Mouse (Mus musculus) limb, embryonic 15.5 days (tissue): ENCODE measurements around the gene Clec2l. TPM values are rescaled to one million over a fixed set of nuclear protein-coding genes. Genes with fewer than 3 reads are reported as not detected.

ENCODE experiments used
- ATAC-seq: fragments of 200-750 bp; cut with Nextera tagmentation; 2 replicates; pipeline ENCODE4 v1.8.0; 2017; ENCODE audit warnings: low read depth, moderate TSS enrichment; ENCODE audit not compliant: insufficient number of reproducible peaks, low FRiP score, low TSS enrichment
- H3K27ac ChIP-seq: fragments of 300-500 bp; sonication (generic); 2 replicates; pipeline ENCODE4 v1.5.1; 2015; ENCODE audit warnings: moderate library complexity, mild to moderate bottlenecking, inconsistent platforms
- H3K27me3 ChIP-seq: fragments of 300-500 bp; sonication (generic); 2 replicates; pipeline ENCODE4 v1.6.1; 2015; ENCODE audit warnings: inconsistent platforms
- H3K36me3 ChIP-seq: fragments of 300-500 bp; sonication (generic); 2 replicates; pipeline ENCODE4 v1.6.1; 2015; ENCODE audit warnings: inconsistent platforms
- H3K4me1 ChIP-seq: fragments of 300-500 bp; sonication (generic); 2 replicates; pipeline ENCODE4 v1.6.1; 2015; ENCODE audit warnings: inconsistent platforms
- H3K4me2 ChIP-seq: fragments of 300-500 bp; sonication (generic); 2 replicates; pipeline ENCODE4 v1.6.1; 2015; ENCODE audit warnings: mild to moderate bottlenecking, inconsistent platforms
- H3K4me3 ChIP-seq: fragments of 300-500 bp; sonication (generic); 2 replicates; pipeline ENCODE4 v1.5.1; 2015; ENCODE audit warnings: mild to moderate bottlenecking, inconsistent platforms
- H3K9ac ChIP-seq: fragments of 300-500 bp; sonication (generic); 2 replicates; pipeline ENCODE4 v1.6.1; 2015; ENCODE audit warnings: inconsistent platforms
- H3K9me3 ChIP-seq: fragments of 300-500 bp; sonication (generic); 2 replicates; pipeline ENCODE4 v1.6.1; 2016; ENCODE audit warnings: inconsistent platforms
- WGBS: fragments of 180-500 bp; shearing (Covaris S2); methylation state at CpG from one replicate; pipeline ENCODE4 v1.1.7; 2015; 5-methylcytosine and 5-hydroxymethylcytosine counted together
- polyA plus RNA-seq: library from polyadenylated mRNA; unstranded; fragments of >200 nt; fragmentation: Nextera tagmentation; extraction: Ambion mirVana; gene quantifications from 2 replicates; pipeline ENCODE4 v1.2.1, GENCODE M21; 2015

Gene Clec2l
- polyA plus RNA-seq, 1 experiment from 2014 or later: 2.5 TPM

DNA sequence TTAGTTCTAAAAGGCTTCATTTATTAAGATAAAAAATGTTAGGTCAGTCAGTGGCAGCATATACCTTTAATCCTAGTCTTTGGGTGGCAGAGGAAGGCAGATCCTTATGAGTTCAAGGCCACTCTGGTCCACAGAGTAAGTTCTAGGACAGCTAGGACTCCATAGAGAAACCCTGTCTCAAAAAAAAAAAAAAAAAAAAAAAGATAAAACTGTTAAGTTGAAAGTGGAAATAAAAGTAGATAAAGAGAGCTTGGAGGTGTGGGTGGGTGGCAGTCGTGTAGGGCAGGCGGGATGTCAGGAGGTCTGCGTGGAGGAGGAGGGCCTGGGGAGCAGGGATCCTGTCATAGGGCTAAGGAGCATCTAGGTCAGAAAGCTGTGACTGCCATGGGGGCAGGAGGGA is 9.1 kb downstream of the Clec2l start:
- H3K4me2 ChIP-seq: no peak overlapping the region
- no peak overlapping the region for H3K27ac ChIP-seq
- H3K9me3 ChIP-seq: no peaks in the 10 kb centered on the region
- H3K36me3 ChIP-seq: no peaks in the 10 kb centered on the region
- no peak overlapping the region for H3K9ac ChIP-seq
- no peaks in the 10 kb centered on the region for H3K27me3 ChIP-seq
- 86% methylated on average over 3 of the region's 3 CpGs for WGBS
- H3K4me1 ChIP-seq: no peaks in the 10 kb centered on the region
- no peak overlapping the region for H3K4me3 ChIP-seq
- ATAC-seq: no peak

- no peaks in the 10 kb centered on the region for H3K27me3 ChIP-seq
- H3K4me1 ChIP-seq: no peaks in the 10 kb centered on the region
- no peak for ATAC-seq
- no peak overlapping the region for H3K4me3 ChIP-seq
- no peak overlapping the region for H3K27ac ChIP-seq
- H3K9me3 ChIP-seq: no peaks in the 10 kb centered on the region
- WGBS: 82% methylated on average over 6 of the region's 6 CpGs
- H3K4me2 ChIP-seq: no peak overlapping the region
- H3K36me3 ChIP-seq: no peaks in the 10 kb centered on the region
- H3K9ac ChIP-seq: no peak overlapping the region
These were observed 13.3 kb downstream of the Clec2l start for GRCm38 (mm10) chr6:38676217-38676616.

DNA sequence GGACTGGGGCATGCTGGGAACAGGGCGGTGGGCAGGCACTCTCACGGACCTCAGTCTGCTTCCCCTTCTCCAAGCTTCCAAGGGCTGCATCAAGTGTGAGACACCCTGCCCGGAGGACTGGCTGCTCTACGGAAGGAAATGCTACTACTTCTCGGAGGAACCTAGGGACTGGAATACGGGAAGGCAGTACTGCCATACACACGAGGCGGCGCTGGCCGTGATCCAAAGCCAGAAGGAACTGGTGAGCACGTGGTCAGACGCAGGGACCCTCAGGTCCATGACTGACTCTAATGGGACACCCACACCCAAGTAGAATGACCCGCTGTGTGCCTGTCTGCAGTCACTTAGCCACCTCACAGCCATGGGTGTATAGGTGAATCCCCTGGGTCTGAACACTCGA is 13.9 kb downstream of the Clec2l start:
- WGBS: 77% methylated on average over 14 of the region's 14 CpGs
- no peak for ATAC-seq
- no peaks in the 10 kb centered on the region for H3K9me3 ChIP-seq
- no peak overlapping the region for H3K4me3 ChIP-seq
- H3K4me1 ChIP-seq: no peaks in the 10 kb centered on the region
- H3K27me3 ChIP-seq: no peaks in the 10 kb centered on the region
- H3K9ac ChIP-seq: no peak overlapping the region
- no peak overlapping the region for H3K4me2 ChIP-seq
- no peaks in the 10 kb centered on the region for H3K36me3 ChIP-seq
- no peak overlapping the region for H3K27ac ChIP-seq

DNA sequence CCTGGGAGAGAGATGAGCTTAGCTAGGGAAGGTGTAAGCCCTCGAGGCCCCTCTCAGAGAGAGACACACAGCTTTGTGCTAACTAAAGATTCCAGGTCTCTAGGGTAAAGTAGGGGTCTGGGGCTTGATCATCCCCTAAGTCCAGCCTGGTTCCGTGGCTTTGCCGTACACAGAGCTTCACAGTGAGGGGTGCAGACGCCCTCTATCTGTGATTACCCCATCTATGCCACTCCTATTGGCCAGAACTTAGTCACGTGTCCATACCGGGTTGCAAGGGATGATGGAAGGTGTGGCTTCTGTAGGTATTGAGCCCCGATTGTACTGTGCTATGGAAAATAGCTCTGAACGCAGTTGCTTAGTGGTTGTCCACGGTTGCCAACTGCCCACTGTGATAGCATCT is 14.8 kb downstream of the Clec2l start:
- no peak for ATAC-seq
- no peaks in the 10 kb centered on the region for H3K9me3 ChIP-seq
- 69% methylated on average over 9 of the region's 9 CpGs for WGBS

DNA sequence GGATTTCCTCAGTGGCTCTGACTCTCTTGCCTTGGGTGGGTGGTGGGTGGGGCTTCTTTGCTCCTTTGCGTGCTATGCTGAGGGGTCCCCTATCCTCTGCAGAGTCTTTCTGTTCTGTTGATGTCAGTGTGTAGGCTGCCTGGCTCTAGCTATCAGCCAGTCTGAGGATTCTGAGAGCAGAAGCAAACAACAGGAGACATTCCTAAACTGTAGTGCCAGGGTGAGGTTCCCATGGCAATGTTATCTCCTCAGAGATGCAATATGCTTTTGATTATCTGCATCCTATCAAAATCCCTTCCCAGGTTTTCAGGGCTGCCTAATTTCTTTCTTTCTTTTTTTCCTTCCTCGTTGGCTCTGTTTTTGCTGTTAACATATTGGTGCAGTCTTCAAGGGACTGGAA is 19.7 kb downstream of the Clec2l start:
- no peaks in the 10 kb centered on the region for H3K36me3 ChIP-seq
- H3K4me3 ChIP-seq: no peak overlapping the region
- H3K9me3 ChIP-seq: no peaks in the 10 kb centered on the region
- no peak overlapping the region for H3K4me2 ChIP-seq
- no peaks in the 10 kb centered on the region for H3K4me1 ChIP-seq
- 59% methylated on average over 2 of the region's 2 CpGs for WGBS
- no peaks in the 10 kb centered on the region for H3K27me3 ChIP-seq
- H3K27ac ChIP-seq: no peak overlapping the region
- H3K9ac ChIP-seq: no peak overlapping the region
- ATAC-seq: no peak

More for the DNA sequence above, 14.8 kb downstream of the Clec2l start:
- H3K27me3 ChIP-seq: no peaks in the 10 kb centered on the region
- H3K36me3 ChIP-seq: no peaks in the 10 kb centered on the region
- H3K4me2 ChIP-seq: no peak overlapping the region
- H3K27ac ChIP-seq: no peak overlapping the region
- no peaks in the 10 kb centered on the region for H3K4me1 ChIP-seq
- H3K4me3 ChIP-seq: no peak overlapping the region
- no peak overlapping the region for H3K9ac ChIP-seq

DNA sequence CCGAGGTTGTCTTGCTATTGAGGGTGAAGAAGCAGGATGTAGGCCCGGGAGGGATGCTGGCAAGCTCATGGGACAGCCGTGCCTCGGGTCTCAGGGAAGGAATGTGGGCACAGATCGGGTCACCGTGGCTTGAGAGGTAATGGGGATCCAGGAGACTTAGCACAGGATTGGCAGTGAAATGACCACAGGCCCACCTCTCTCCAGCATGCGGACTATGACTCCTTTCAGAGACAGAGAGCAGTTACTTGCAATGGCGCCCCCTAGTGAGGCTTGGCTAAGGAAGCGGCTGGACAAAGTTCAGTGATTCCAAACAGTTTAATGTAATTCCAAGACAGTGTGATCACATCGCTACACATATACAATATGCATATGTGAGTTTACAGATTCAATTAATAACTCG is 24.3 kb downstream of the Clec2l start:
- whole genome bisulfite sequencing: 61% methylated on average over 11 of the region's 11 CpGs

DNA sequence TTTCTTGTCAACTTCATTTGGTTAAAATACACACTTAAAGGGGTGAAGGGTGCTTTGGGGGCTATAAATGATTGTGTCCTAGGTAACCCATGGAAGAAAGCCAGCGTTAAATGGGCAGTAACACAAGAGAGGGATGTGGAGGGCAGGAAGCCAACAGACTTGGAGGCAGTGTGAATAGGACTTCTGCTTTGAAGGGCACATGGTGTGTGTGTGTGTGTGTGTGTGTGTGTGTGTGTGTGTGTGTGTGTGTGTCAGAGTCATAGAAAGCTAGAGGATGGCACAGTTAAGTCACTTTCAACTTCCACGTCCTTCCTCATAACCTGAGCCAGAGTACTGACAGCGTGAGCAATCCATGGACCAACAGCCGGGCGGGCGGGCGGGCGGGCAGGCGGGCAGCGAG is 26.0 kb downstream of the Clec2l start:
- ATAC-seq: no peak

More for the DNA sequence above, 24.3 kb downstream of the Clec2l start:
- Histone ChIP-seq H3K4me2 (no peak overlapping the region), H3K36me3 (no peaks in the 10 kb centered on the region), H3K9ac (no peak overlapping the region), H3K4me3 (no peak overlapping the region), H3K4me1 (peaks cover 4% of the 10 kb centered on the region; the same call in 1 of the 2 replicates), H3K9me3 (no peaks in the 10 kb centered on the region), H3K27me3 (no peaks in the 10 kb centered on the region), H3K27ac (no peak overlapping the region)
- ATAC-seq: no peak

GRCm38 (mm10) chr6:38690615-38691014 is 27.7 kb downstream of the Clec2l start:
- H3K27ac ChIP-seq: no peak overlapping the region
- H3K9ac ChIP-seq: no peak overlapping the region
- 80% methylated on average over 4 of the region's 4 CpGs for WGBS
- H3K36me3 ChIP-seq: peaks cover 12% of the 10 kb centered on the region
- peaks cover 4% of the 10 kb centered on the region; the same call in 1 of the 2 replicates for H3K4me1 ChIP-seq
- no peak overlapping the region for H3K4me2 ChIP-seq
- ATAC-seq: no peak
- H3K27me3 ChIP-seq: no peaks in the 10 kb centered on the region
- no peaks in the 10 kb centered on the region for H3K9me3 ChIP-seq
- no peak overlapping the region for H3K4me3 ChIP-seq

More for the DNA sequence above, 26.0 kb downstream of the Clec2l start:
- no peak overlapping the region for H3K4me3 ChIP-seq
- WGBS: 89% methylated on average over 10 of the region's 10 CpGs
- H3K36me3 ChIP-seq: 0 out of 2 replicates have a peak, but pooled peaks cover 3% of the 10 kb centered on the region
- no peak overlapping the region for H3K27ac ChIP-seq
- no peak overlapping the region for H3K4me2 ChIP-seq
- no peak overlapping the region for H3K9ac ChIP-seq
- H3K4me1 ChIP-seq: peaks cover 4% of the 10 kb centered on the region; the same call in 1 of the 2 replicates
- no peaks in the 10 kb centered on the region for H3K27me3 ChIP-seq
- no peaks in the 10 kb centered on the region for H3K9me3 ChIP-seq

DNA sequence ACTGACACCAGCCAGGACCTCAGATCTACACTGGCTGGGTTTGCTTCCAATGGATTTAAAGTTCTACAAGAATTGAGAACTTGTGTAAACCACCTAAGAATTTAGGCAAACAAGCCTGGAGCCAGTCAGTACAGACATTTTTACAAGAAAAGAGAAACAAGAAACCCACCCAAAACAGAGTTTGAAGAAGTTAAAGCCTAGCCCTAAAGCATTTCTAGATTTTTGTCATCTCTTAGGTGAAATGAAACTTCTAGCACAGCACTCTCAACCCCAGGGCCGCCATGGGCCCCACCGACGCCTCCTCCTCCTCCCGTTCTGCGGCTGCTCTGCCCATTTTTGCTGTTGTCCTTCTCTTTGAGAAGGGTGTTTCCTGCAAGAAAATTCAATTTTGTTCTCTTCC is 28.2 kb downstream of the Clec2l start:
- H3K27ac ChIP-seq: no peak overlapping the region
- H3K4me1 ChIP-seq: peaks cover 4% of the 10 kb centered on the region; the same call in 1 of the 2 replicates
- no peaks in the 10 kb centered on the region for H3K9me3 ChIP-seq
- H3K36me3 ChIP-seq: peaks cover 13% of the 10 kb centered on the region
- no peak for ATAC-seq
- H3K27me3 ChIP-seq: no peaks in the 10 kb centered on the region
- no peak overlapping the region for H3K4me2 ChIP-seq
- 87% methylated on average over 5 of the region's 5 CpGs for whole genome bisulfite sequencing
- H3K9ac ChIP-seq: no peak overlapping the region
- no peak overlapping the region for H3K4me3 ChIP-seq

DNA sequence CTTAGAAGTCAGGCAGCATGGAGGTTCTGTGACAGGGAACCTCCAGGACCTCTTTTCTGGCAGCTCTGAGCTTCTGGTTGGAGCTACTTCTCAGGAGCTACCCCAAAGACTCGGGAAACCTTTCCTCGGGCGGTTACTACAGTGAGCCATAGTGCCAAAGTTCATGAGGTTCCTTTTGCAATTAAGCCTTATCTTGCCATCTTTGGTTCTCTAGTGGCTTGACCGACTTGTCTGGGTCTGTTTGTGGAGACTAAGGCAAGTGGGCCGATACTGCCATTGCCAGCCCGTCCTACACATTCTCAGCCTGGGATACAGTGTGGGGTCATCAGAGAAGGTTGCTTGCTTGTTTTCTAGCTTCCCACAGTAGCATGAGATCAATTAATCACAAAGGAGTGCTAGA is 29.7 kb downstream of the Clec2l start:
- ATAC-seq: no peak
- WGBS: 92% methylated on average over 6 of the region's 6 CpGs
- peaks cover 24% of the 10 kb centered on the region for H3K36me3 ChIP-seq
- peaks cover 4% of the 10 kb centered on the region; the same call in 1 of the 2 replicates for H3K4me1 ChIP-seq
- H3K9me3 ChIP-seq: no peaks in the 10 kb centered on the region
- no peaks in the 10 kb centered on the region for H3K27me3 ChIP-seq
- no peak overlapping the region for H3K4me3 ChIP-seq
- no peak overlapping the region for H3K4me2 ChIP-seq
- H3K9ac ChIP-seq: no peak overlapping the region
- no peak overlapping the region for H3K27ac ChIP-seq

DNA sequence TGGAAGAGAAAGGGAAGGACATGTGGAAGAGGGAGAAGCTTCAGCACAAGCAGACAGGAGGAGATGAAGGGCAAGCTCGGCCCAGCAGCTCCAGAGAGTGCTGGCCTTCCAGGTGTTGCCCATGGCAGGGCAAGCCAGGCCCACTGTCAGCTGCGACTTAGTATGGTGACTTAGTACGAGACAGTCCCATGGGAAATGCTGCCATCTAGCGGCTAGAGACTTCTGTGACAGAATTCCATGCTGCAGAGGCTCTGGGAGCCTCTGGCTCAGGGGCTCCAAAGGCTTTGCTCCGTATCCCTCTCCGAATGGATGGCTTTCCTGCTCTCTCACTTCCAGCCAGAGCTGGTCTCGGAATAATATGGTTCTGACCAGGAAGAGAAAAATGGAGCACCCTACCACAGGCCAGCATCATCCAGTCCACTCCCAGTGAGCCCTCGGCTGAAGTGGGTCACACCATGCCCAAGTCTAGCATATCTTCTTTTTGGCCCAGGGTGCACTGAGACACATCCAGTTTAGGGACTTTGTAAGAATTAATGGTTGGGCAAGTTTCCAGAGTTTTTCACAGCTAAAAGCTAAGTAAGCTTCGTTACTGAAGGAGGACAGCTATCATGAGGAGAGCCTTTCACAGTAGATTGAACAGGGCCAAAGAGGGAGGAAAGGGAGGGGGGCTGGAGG is 32.6 kb downstream of the Clec2l start:
- no peaks in the 10 kb centered on the region for H3K27me3 ChIP-seq
- no peaks in the 10 kb centered on the region for H3K9me3 ChIP-seq
- peaks cover 50% of the 10 kb centered on the region for H3K36me3 ChIP-seq
- peaks cover 4% of the 10 kb centered on the region; the same call in 1 of the 2 replicates for H3K4me1 ChIP-seq
- no peak overlapping the region for H3K4me3 ChIP-seq
- no peak for ATAC-seq
- H3K9ac ChIP-seq: no peak overlapping the region
- no peak overlapping the region for H3K27ac ChIP-seq
- WGBS: 26% methylated on average over 9 of the region's 9 CpGs
- H3K4me2 ChIP-seq: no peak overlapping the region

- Histone ChIP-seq H3K4me3 (no peak overlapping the region), H3K9me3 (no peaks in the 10 kb centered on the region), H3K36me3 (peaks cover 55% of the 10 kb centered on the region), H3K9ac (no peak overlapping the region), H3K27ac (no peak overlapping the region), H3K27me3 (no peaks in the 10 kb centered on the region), H3K4me1 (peaks cover 4% of the 10 kb centered on the region; the same call in 1 of the 2 replicates), H3K4me2 (no peak overlapping the region)
- WGBS: 90% methylated on average over 9 of the region's 9 CpGs
- ATAC-seq: no peak
These were observed 33.7 kb downstream of the Clec2l start for GRCm38 (mm10) chr6:38696570-38696969.
